9 mouse cellular contexts compared by ENCODE assay signal in the genomic region with DNA sequence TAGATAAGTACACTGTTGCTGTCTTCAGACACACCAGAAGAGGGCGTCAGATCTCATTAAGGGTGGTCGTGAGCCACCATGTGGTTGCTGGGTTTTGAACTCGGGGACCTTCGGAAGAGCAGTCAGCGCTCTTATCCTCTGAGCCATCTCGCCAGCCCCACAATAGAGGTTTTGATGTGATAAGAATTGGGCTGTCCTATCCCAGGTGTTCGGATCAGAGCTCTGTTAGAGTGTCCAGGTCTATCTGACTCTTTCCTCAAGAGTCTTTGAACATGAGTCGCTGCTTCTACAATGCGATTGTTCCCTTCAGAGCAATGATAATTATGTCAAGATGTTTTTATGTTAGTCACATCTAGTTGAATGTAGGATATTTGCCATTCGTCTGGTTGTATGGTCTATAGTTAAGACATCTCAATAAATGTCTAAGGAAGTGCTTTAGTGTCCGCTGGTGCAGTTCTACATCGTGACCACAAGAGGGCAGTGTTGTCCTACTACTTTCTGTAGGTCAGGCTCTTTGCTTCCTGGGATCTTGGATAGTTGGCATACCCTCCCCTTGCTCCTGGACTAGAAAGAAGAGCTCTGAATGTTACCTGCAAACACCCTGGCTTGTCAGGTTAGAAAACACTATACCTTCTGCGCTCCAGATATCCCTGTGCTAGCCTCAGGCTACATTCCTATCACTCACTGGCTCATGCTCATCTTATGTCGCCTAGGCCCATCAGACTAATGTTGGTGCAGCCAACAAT. TPM values are rescaled to one million over a fixed set of nuclear protein-coding genes. Genes with fewer than 3 reads are reported as not detected.
A peak's percentile ranks its signal among the peaks of the same experiment; 100 is the strongest.
DNase-seq lines count a peak whose midpoint lies in the region; ATAC-seq and TF ChIP-seq lines count a peak whose summit lies in the region.
"Had no signal": no experiment of that assay in that cellular context is flagged by ENCODE, and none has a peak within 500 bp of the region (broad histone marks: within the 10 kb centered on the region; RNA-seq: fewer than 3 reads in every experiment).

No protein-coding gene starts in this region.

- no peaks in the 10 kb centered on the region for H3K4me1 ChIP-seq in bone marrow, adult 2 months (ENCODE audit: control insufficient read depth, insufficient read depth, low read length)
- no peaks in the 10 kb centered on the region for H3K4me1 ChIP-seq in forebrain, postnatal 0 days (ENCODE audit: insufficient read depth)
- H3K4me1 ChIP-seq in neural tube, embryonic 11.5 days (ENCODE audit: control insufficient read depth, insufficient read depth, low read length): no peaks in the 10 kb centered on the region

- H3K4me2 ChIP-seq in forebrain, postnatal 0 days (ENCODE audit: low read depth): no peak overlapping the region
- no peak overlapping the region for H3K4me2 ChIP-seq in neural tube, embryonic 11.5 days (ENCODE audit: low read depth)

- no peaks in the 10 kb centered on the region for H3K9me3 ChIP-seq in forebrain, postnatal 0 days (ENCODE audit: low read length)
- no peaks in the 10 kb centered on the region for H3K9me3 ChIP-seq in neural tube, embryonic 11.5 days (ENCODE audit: control insufficient read depth, low read length)

- no peak overlapping the region for H3K4me3 ChIP-seq in bone marrow, adult 2 months (replicated peaks; ENCODE audit: control insufficient read depth, low read depth, low read length)
- no peak overlapping the region for H3K4me3 ChIP-seq in forebrain, postnatal 0 days (ENCODE audit: low read depth, low read length)
- H3K4me3 ChIP-seq in neural tube, embryonic 11.5 days (ENCODE audit: low read depth, low read length): no peak overlapping the region

- H3K36me3 ChIP-seq in forebrain, postnatal 0 days (ENCODE audit: insufficient read depth): no peaks in the 10 kb centered on the region
- H3K36me3 ChIP-seq in neural tube, embryonic 11.5 days (ENCODE audit: control insufficient read depth, insufficient read depth, low read length): no peaks in the 10 kb centered on the region

- 33% methylated on average over 14 of the region's 14 CpGs for WGBS in bone marrow, adult 2 months
- 38% methylated on average over 14 of the region's 14 CpGs for WGBS in forebrain, postnatal 0 days
- WGBS in neural tube, embryonic 11.5 days: 38% methylated on average over 14 of the region's 14 CpGs

- H3K27me3 ChIP-seq in forebrain, postnatal 0 days (ENCODE audit: insufficient read depth, low read length): no peaks in the 10 kb centered on the region
- no peaks in the 10 kb centered on the region for H3K27me3 ChIP-seq in neural tube, embryonic 11.5 days (ENCODE audit: control insufficient read depth, insufficient read depth, low read length)

- H3K9ac ChIP-seq in forebrain, postnatal 0 days: no peak overlapping the region
- no peak overlapping the region for H3K9ac ChIP-seq in neural tube, embryonic 11.5 days (ENCODE audit: low read length)

- ATAC-seq in forebrain, postnatal 0 days: peak; percentile 53
- no peak for ATAC-seq in neural tube, embryonic 11.5 days (ENCODE audit: insufficient read depth, low FRiP score, low TSS enrichment)

- no peak overlapping the region for H3K27ac ChIP-seq in bone marrow, adult 2 months (ENCODE audit: control insufficient read depth, insufficient read depth, low read depth, low read length, poor library complexity)
- H3K27ac ChIP-seq in forebrain, postnatal 0 days (ENCODE audit: low read depth, low read length): no peak overlapping the region
- no peak overlapping the region for H3K27ac ChIP-seq in neural tube, embryonic 11.5 days (ENCODE audit: low read depth, low read length)

- DNase-seq in gastrocnemius, adult 18-20 months (ENCODE audit: low spot score): peak; percentile 9
- DNase-seq in gastrocnemius, adult 8-10 months (ENCODE audit: low spot score in 2 of 2): no peak
- DNase-seq in A20 (ENCODE audit: low read depth, low spot score): peak; percentile 45
- DNase-seq in forebrain, postnatal 0 days: peak; percentile 86
- DNase-seq in kidney, postnatal 25 days: peak; percentile 30 to 48
- DNase-seq in neural tube, embryonic 11.5 days (ENCODE audit: low spot score): peak; percentile 45
- no peak for DNase-seq in thymus, postnatal 4 days

- peak; percentile 55 for TF ChIP-seq CTCF in bone marrow, adult 2 months (IDR thresholded peaks at IDR 0.05; ENCODE audit: control insufficient read depth, insufficient read depth, low read length)
- TF ChIP-seq CTCF in forebrain, postnatal 0 days (IDR thresholded peaks at IDR 0.05; ENCODE audit: low read depth): peak; percentile 95

- TF ChIP-seq POLR2A in bone marrow, adult 2 months (IDR thresholded peaks at IDR 0.05; ENCODE audit: borderline replicate concordance, control insufficient read depth, low read depth, low read length): no peak

RNA-seq across cellular contexts. Expression of a gene that starts 3.8 kb away (rescaled TPM):
- not detected for total RNA-seq in gastrocnemius, adult 18-20 months (2021)
- total RNA-seq in gastrocnemius, adult 8-10 months (2022): not detected
- not detected in 2 replicates for polyA plus RNA-seq in bone marrow, adult 2 months (2011; ENCODE audit: insufficient read depth, insufficient read length, low replicate concordance, missing spikeins)
- total RNA-seq in forebrain, postnatal 0 days (2014; rRNA removed): not detected in 2 replicates
- polyA plus RNA-seq in forebrain, postnatal 0 days (2015; fragmentation: Nextera tagmentation; extraction: Ambion mirVana): not detected in 2 replicates
- polyA plus RNA-seq in neural tube, embryonic 11.5 days (2014; fragmentation: Nextera tagmentation; extraction: Ambion mirVana): not detected in 2 replicates
- total RNA-seq: left cerebral cortex, postnatal 14 days had no signal

RNA-seq across cellular contexts. Expression of a gene that starts 8.4 kb away (rescaled TPM):
- 1 to 10 TPM; 1.9 to 2.4 TPM for total RNA-seq in gastrocnemius, adult 18-20 months (2021)
- total RNA-seq in gastrocnemius, adult 8-10 months (2022): 1 to 10 TPM; 1.6 to 2.3 (median 2.2) TPM
- not detected in 2 replicates for polyA plus RNA-seq in bone marrow, adult 2 months (2011; ENCODE audit: insufficient read depth, insufficient read length, low replicate concordance, missing spikeins)
- total RNA-seq in forebrain, postnatal 0 days (2014; rRNA removed): 4.6 and 5.0 TPM in 2 replicates
- 2.1 and 2.3 TPM in 2 replicates for polyA plus RNA-seq in forebrain, postnatal 0 days (2015; fragmentation: Nextera tagmentation; extraction: Ambion mirVana)
- 1.4 and 1.6 TPM in 2 replicates for polyA plus RNA-seq in neural tube, embryonic 11.5 days (2014; fragmentation: Nextera tagmentation; extraction: Ambion mirVana)

RNA-seq across cellular contexts. Expression of a gene that starts 13.8 kb away (rescaled TPM):
- total RNA-seq in gastrocnemius, adult 18-20 months (2021): not detected
- total RNA-seq in gastrocnemius, adult 8-10 months (2022): not detected
- polyA plus RNA-seq in bone marrow, adult 2 months (2011; ENCODE audit: insufficient read depth, insufficient read length, low replicate concordance, missing spikeins): not detected in 2 replicates
- 0.38 TPM in 1 of 2 replicates, not detected in the other for total RNA-seq in forebrain, postnatal 0 days (2014; rRNA removed)
- polyA plus RNA-seq in forebrain, postnatal 0 days (2015; fragmentation: Nextera tagmentation; extraction: Ambion mirVana): not detected in 2 replicates
- not detected in 2 replicates for polyA plus RNA-seq in neural tube, embryonic 11.5 days (2014; fragmentation: Nextera tagmentation; extraction: Ambion mirVana)
- total RNA-seq: left cerebral cortex, postnatal 14 days had no signal

RNA-seq across cellular contexts. Expression of a gene that starts 23.8 kb away (rescaled TPM):
- 1 to 10 TPM; 5.0 to 5.2 TPM for total RNA-seq in gastrocnemius, adult 18-20 months (2021)
- total RNA-seq in gastrocnemius, adult 8-10 months (2022): 1 to 10 TPM; 3.8 to 4.8 (median 4.2) TPM
- polyA plus RNA-seq in bone marrow, adult 2 months (2011; ENCODE audit: insufficient read depth, insufficient read length, low replicate concordance, missing spikeins): 0.55 and 0.70 TPM in 2 replicates
- total RNA-seq in forebrain, postnatal 0 days (2014; rRNA removed): 39.8 and 39.9 TPM in 2 replicates
- 29.5 and 35.2 TPM in 2 replicates for polyA plus RNA-seq in forebrain, postnatal 0 days (2015; fragmentation: Nextera tagmentation; extraction: Ambion mirVana)
- polyA plus RNA-seq in neural tube, embryonic 11.5 days (2014; fragmentation: Nextera tagmentation; extraction: Ambion mirVana): 27.8 and 34.7 TPM in 2 replicates

RNA-seq across cellular contexts. Expression of a gene that starts 26.5 kb away (rescaled TPM):
- total RNA-seq in gastrocnemius, adult 18-20 months (2021): not detected
- total RNA-seq in gastrocnemius, adult 8-10 months (2022): not detected
- polyA plus RNA-seq in bone marrow, adult 2 months (2011; ENCODE audit: insufficient read depth, insufficient read length, low replicate concordance, missing spikeins): not detected in 2 replicates
- not detected in 2 replicates for total RNA-seq in forebrain, postnatal 0 days (2014; rRNA removed)
- polyA plus RNA-seq in forebrain, postnatal 0 days (2015; fragmentation: Nextera tagmentation; extraction: Ambion mirVana): not detected in 2 replicates
- polyA plus RNA-seq in neural tube, embryonic 11.5 days (2014; fragmentation: Nextera tagmentation; extraction: Ambion mirVana): not detected in 2 replicates
- total RNA-seq: left cerebral cortex, postnatal 14 days had no signal

Comparison
In these comparisons a context has a peak if more than half of its experiments do, and no peak if none do; other contexts are left out.
1. DNase-seq: peak in gastrocnemius, adult 18-20 months (single experiment), A20 (single experiment), forebrain, postnatal 0 days (single experiment), kidney, postnatal 25 days (2 of 2) and neural tube, embryonic 11.5 days (single experiment); none in gastrocnemius, adult 8-10 months (0 of 2) and thymus, postnatal 4 days (single experiment).